ENCODE assay signal across 28 mouse cellular contexts in the genomic region with DNA sequence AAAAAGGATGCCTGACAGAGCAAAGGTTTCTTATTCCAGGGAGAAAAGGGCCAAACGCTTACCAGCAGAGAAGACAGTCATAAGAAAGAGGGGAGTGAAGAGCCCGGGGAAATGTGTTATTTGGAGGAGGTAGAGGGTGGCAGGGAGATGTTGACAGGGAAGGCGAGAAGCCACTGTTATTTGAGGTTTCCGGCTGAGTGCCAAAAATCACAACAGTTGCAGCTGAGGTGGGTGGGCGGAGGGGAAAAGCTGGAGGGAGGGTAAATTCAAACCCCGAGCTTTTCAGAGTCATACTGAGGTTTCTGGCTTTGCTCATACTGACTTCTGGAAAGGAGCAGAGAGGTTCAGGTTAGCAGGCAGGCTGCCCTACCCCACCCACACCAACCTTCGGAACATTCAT. TPM values are rescaled to one million over a fixed set of nuclear protein-coding genes. Genes with fewer than 3 reads are reported as not detected.
DNase-seq lines count a peak whose midpoint lies in the region; ATAC-seq and TF ChIP-seq lines count a peak whose summit lies in the region.
"Had no signal": no experiment of that assay in that cellular context is flagged by ENCODE, and none has a peak within 500 bp of the region (broad histone marks: within the 10 kb centered on the region; RNA-seq: fewer than 3 reads in every experiment).

No protein-coding gene starts in this region.

- H3K9me3 ChIP-seq in midbrain, embryonic 15.5 days: no peaks in the 10 kb centered on the region
- H3K9me3 ChIP-seq in midbrain, embryonic 16.5 days (replicated peaks; ENCODE audit: control insufficient read depth, low read length, poor library complexity, severe bottlenecking): no peaks in the 10 kb centered on the region
- H3K9me3 ChIP-seq: embryonic facial prominence, embryonic 12.5 days; hindbrain, embryonic 13.5 days; limb, embryonic 13.5 days; lung, embryonic 15.5 days; midbrain, embryonic 10.5 days; neural tube, embryonic 12.5 days had no signal

- H3K4me3 ChIP-seq in olfactory bulb, adult 2 months (ENCODE audit: insufficient read depth, low read depth, low read length): no peak overlapping the region
- H3K4me3 ChIP-seq in midbrain, embryonic 15.5 days: no peak overlapping the region
- H3K4me3 ChIP-seq in midbrain, embryonic 16.5 days (ENCODE audit: low read depth, low read length): no peak overlapping the region
- H3K4me3 ChIP-seq: embryonic facial prominence, embryonic 12.5 days; gastrocnemius, adult 2 months; hindbrain, embryonic 13.5 days; limb, embryonic 13.5 days; lung, embryonic 15.5 days; midbrain, embryonic 10.5 days; myocyte; neural tube, embryonic 12.5 days had no signal

- H3K27me3 ChIP-seq in midbrain, embryonic 15.5 days (replicated peaks): no peaks in the 10 kb centered on the region
- H3K27me3 ChIP-seq in midbrain, embryonic 16.5 days (ENCODE audit: control insufficient read depth, insufficient read depth, low read depth, low read length): no peaks in the 10 kb centered on the region
- H3K27me3 ChIP-seq: embryonic facial prominence, embryonic 12.5 days; hindbrain, embryonic 13.5 days; limb, embryonic 13.5 days; lung, embryonic 15.5 days; neural tube, embryonic 12.5 days had no signal

- no peak for TF ChIP-seq POLR2A in olfactory bulb, adult 2 months (IDR thresholded peaks at IDR 0.05; ENCODE audit: insufficient read depth, low read depth, low read length)

- H3K27ac ChIP-seq in olfactory bulb, adult 2 months (ENCODE audit: insufficient read depth, low read depth, low read length): peak overlapping the region; percentile 54; the same call in 1 of the 2 replicates
- no peak overlapping the region for H3K27ac ChIP-seq in midbrain, embryonic 15.5 days
- no peak overlapping the region for H3K27ac ChIP-seq in midbrain, embryonic 16.5 days (ENCODE audit: low read length)
- H3K27ac ChIP-seq: embryonic facial prominence, embryonic 12.5 days; gastrocnemius, adult 2 months; hindbrain, embryonic 13.5 days; kidney, postnatal 0 days; limb, embryonic 13.5 days; lung, embryonic 15.5 days; midbrain, embryonic 10.5 days; neural tube, embryonic 12.5 days had no signal

- no peak overlapping the region for H3K9ac ChIP-seq in midbrain, embryonic 15.5 days
- H3K9ac ChIP-seq in midbrain, embryonic 16.5 days (ENCODE audit: low read depth, low read length): no peak overlapping the region
- H3K9ac ChIP-seq: embryonic facial prominence, embryonic 12.5 days; hindbrain, embryonic 13.5 days; limb, embryonic 13.5 days; lung, embryonic 15.5 days; neural tube, embryonic 12.5 days had no signal

- 22% methylated on average over 7 of the region's 7 CpGs for WGBS in olfactory bulb, adult 2 months
- WGBS in midbrain, embryonic 15.5 days: 79% methylated on average over 7 of the region's 7 CpGs
- 82% methylated on average over 7 of the region's 7 CpGs for WGBS in midbrain, embryonic 16.5 days

- peak; percentile 41; the same call in 1 of the 2 replicates for ATAC-seq in frontal cortex, adult (ENCODE audit: low TSS enrichment)
- ATAC-seq in midbrain, embryonic 15.5 days (replicated peaks): no peak
- ATAC-seq in midbrain, embryonic 16.5 days: no peak
- ATAC-seq: forebrain, embryonic 16.5 days; intestine, embryonic 16.5 days had no signal

- no peak for TF ChIP-seq CTCF in olfactory bulb, adult 2 months (IDR thresholded peaks at IDR 0.05; ENCODE audit: insufficient read depth, low read depth, low read length)

- peaks cover 29% of the 10 kb centered on the region for H3K4me1 ChIP-seq in olfactory bulb, adult 2 months (ENCODE audit: control insufficient read depth, insufficient read depth, low read length)
- H3K4me1 ChIP-seq in midbrain, embryonic 15.5 days: peaks cover 6% of the 10 kb centered on the region
- peaks cover 3% of the 10 kb centered on the region for H3K4me1 ChIP-seq in midbrain, embryonic 16.5 days (ENCODE audit: control insufficient read depth, insufficient read depth, low read length)
- H3K4me1 ChIP-seq: embryonic facial prominence, embryonic 12.5 days; limb, embryonic 13.5 days; lung, embryonic 15.5 days had no signal

- H3K36me3 ChIP-seq in midbrain, embryonic 15.5 days (replicated peaks): no peaks in the 10 kb centered on the region
- no peaks in the 10 kb centered on the region for H3K36me3 ChIP-seq in midbrain, embryonic 16.5 days (ENCODE audit: control insufficient read depth, insufficient read depth, low read length)
- H3K36me3 ChIP-seq: embryonic facial prominence, embryonic 12.5 days; limb, embryonic 13.5 days; lung, embryonic 15.5 days had no signal

- DNase-seq in frontal cortex, postnatal 10 days (ENCODE audit: low spot score in 2 of 2): no peak
- DNase-seq in right cerebral cortex, adult 18-20 months: peak; percentile 72
- no peak for DNase-seq in right cerebral cortex, postnatal 25 days
- DNase-seq in frontal cortex, postnatal 36 days (ENCODE audit: low spot score in 2 of 2): peak; percentile 66 to 67
- DNase-seq: cerebellum, adult 9-10 months; embryo, embryonic 11 days; gastrocnemius, adult 2 months; gastrocnemius, postnatal 36 days; heart, adult 18-20 months; heart, postnatal 36 days; kidney, adult 8-10 months; kidney, postnatal 4 days had no signal

- H3K4me2 ChIP-seq in midbrain, embryonic 15.5 days: no peak overlapping the region
- H3K4me2 ChIP-seq in midbrain, embryonic 16.5 days (ENCODE audit: low read length): no peak overlapping the region
- H3K4me2 ChIP-seq: embryonic facial prominence, embryonic 12.5 days; heart, embryonic 11.5 days; hindbrain, embryonic 13.5 days; limb, embryonic 13.5 days; liver, embryonic 11.5 days; lung, embryonic 15.5 days; neural tube, embryonic 12.5 days had no signal

RNA-seq across cellular contexts. Expression of a gene that starts 32.5 kb away (rescaled TPM):
- not detected in 2 replicates for polyA plus RNA-seq in olfactory bulb, adult 2 months (2012; ENCODE audit: insufficient read depth, insufficient read length, low replicate concordance, missing spikeins)
- 19.3 and 20.0 TPM in 2 replicates for polyA plus RNA-seq in midbrain, embryonic 15.5 days (2015; fragmentation: Nextera tagmentation; extraction: Ambion mirVana)
- polyA plus RNA-seq in midbrain, embryonic 16.5 days (2015; fragmentation: Nextera tagmentation; extraction: Ambion mirVana): 16.6 and 19.8 TPM in 2 replicates

Comparison
In these comparisons a context has a peak if more than half of its experiments do, and no peak if none do; other contexts are left out.
1. DNase-seq: peak in right cerebral cortex, adult 18-20 months (single experiment) and frontal cortex, postnatal 36 days (2 of 2); none in frontal cortex, postnatal 10 days (0 of 2) and right cerebral cortex, postnatal 25 days (single experiment).